Mouse (Mus musculus) forebrain, embryonic 13.5 days (tissue): ENCODE measurements around the gene Gpn3. TPM values are rescaled to one million over a fixed set of nuclear protein-coding genes. Genes with fewer than 3 reads are reported as not detected.

Experiments used
- ATAC-seq: fragments of 200-750 bp; cut with Nextera tagmentation; 2 replicates; pipeline ENCODE4 v1.8.0; 2017
- H3K27ac ChIP-seq: fragments of 300-500 bp; sonication (generic); 2 replicates; pipeline ENCODE4 v1.5.1; 2015; ENCODE audit warnings: inconsistent platforms, mild to moderate bottlenecking, moderate library complexity
- H3K27me3 ChIP-seq: fragments of 300-500 bp; sonication (generic); 2 replicates; pipeline ENCODE4 v1.6.1; 2015; ENCODE audit warnings: mild to moderate bottlenecking, inconsistent platforms
- H3K36me3 ChIP-seq: fragments of 300-500 bp; sonication (generic); 2 replicates; pipeline ENCODE4 v1.6.1; 2015; ENCODE audit warnings: mild to moderate bottlenecking, inconsistent platforms; ENCODE audit not compliant: poor library complexity, severe bottlenecking
- H3K4me1 ChIP-seq: fragments of 300-500 bp; sonication (generic); 2 replicates; pipeline ENCODE4 v1.6.1; 2015; ENCODE audit warnings: inconsistent platforms
- H3K4me2 ChIP-seq: fragments of 300-500 bp; sonication (generic); 2 replicates; pipeline ENCODE4 v1.6.1; 2015; ENCODE audit warnings: inconsistent platforms, mild to moderate bottlenecking, moderate library complexity
- H3K4me3 ChIP-seq: fragments of 300-500 bp; sonication (generic); 2 replicates; pipeline ENCODE4 v1.5.1; 2015; ENCODE audit warnings: mild to moderate bottlenecking, inconsistent platforms
- H3K9ac ChIP-seq: fragments of 300-500 bp; sonication (generic); 2 replicates; pipeline ENCODE4 v1.6.1; 2015; ENCODE audit warnings: mild to moderate bottlenecking, inconsistent platforms
- H3K9me3 ChIP-seq: fragments of 300-500 bp; sonication (generic); replicated peaks from 2 replicates; pipeline ENCODE4 v1.6.1; 2016; ENCODE audit warnings: inconsistent platforms
- WGBS: fragments of 180-500 bp; shearing (Covaris S2); methylation state at CpG from one replicate; pipeline ENCODE4 v1.1.7; 2015; 5-methylcytosine and 5-hydroxymethylcytosine counted together
- polyA plus RNA-seq: library from polyadenylated mRNA; unstranded; fragments of >200 nt; fragmentation: Nextera tagmentation; extraction: Ambion mirVana; gene quantifications from 2 replicates; pipeline ENCODE4 v1.2.1, GENCODE M21; 2015

Gene Gpn3
- polyA plus RNA-seq, 1 experiment from 2014 or later: 58.7 TPM

GRCm38 (mm10) chr5:122431221-122431620 lies 59.5 kb downstream of the Gpn3 start:
- peaks cover 82% of the 10 kb centered on the region for H3K36me3 ChIP-seq
- no peak for ATAC-seq
- H3K27ac ChIP-seq: no peak overlapping the region
- H3K4me1 ChIP-seq: no peaks in the 10 kb centered on the region
- no peak overlapping the region for H3K4me3 ChIP-seq
- H3K9ac ChIP-seq: no peak overlapping the region
- H3K27me3 ChIP-seq: no peaks in the 10 kb centered on the region
- 94% methylated on average over 8 of the region's 8 CpGs for WGBS
- no peak overlapping the region for H3K4me2 ChIP-seq
- H3K9me3 ChIP-seq: no peaks in the 10 kb centered on the region

Other genes starting within 250 kb of the Gpn3 start
- not detected in 2 replicates for gene Ccdc63, start 231.1 kb upstream of the Gpn3 start, polyA plus RNA-seq
- 288 TPM in 2 replicates for gene Ppp1cc, start 213.6 kb upstream of the Gpn3 start, polyA plus RNA-seq
- gene Hvcn1, start 165.1 kb upstream of the Gpn3 start, polyA plus RNA-seq: 2.9 and 3.0 TPM in 2 replicates
- 4.8 and 4.9 TPM in 2 replicates for gene Tctn1, start 107.4 kb upstream of the Gpn3 start, polyA plus RNA-seq
- gene Pptc7, start 87.5 kb upstream of the Gpn3 start, polyA plus RNA-seq: 7.5 and 7.7 TPM in 2 replicates
- gene Rad9b, start 17.6 kb upstream of the Gpn3 start, polyA plus RNA-seq: 16.1 TPM in 2 replicates
- gene Vps29, start 17.5 kb upstream of the Gpn3 start, polyA plus RNA-seq: 228 and 236 TPM in 2 replicates
- 117 and 123 TPM in 2 replicates for gene Fam216a, start 488 bp downstream of the Gpn3 start, polyA plus RNA-seq
- gene Arpc3, start 20.0 kb downstream of the Gpn3 start, polyA plus RNA-seq: 152 and 167 TPM in 2 replicates
- 50.3 and 53.3 TPM in 2 replicates for gene Anapc7, start 49.8 kb downstream of the Gpn3 start, polyA plus RNA-seq
- 32.2 and 34.2 TPM in 2 replicates for gene Atp2a2, start 130.3 kb downstream of the Gpn3 start, polyA plus RNA-seq
- gene Ift81, start 242.6 kb downstream of the Gpn3 start, polyA plus RNA-seq: 63.2 and 69.7 TPM in 2 replicates